Mouse (Mus musculus) MEL (cell line): ENCODE measurements around the gene Olfr586. TPM values are rescaled to one million over a fixed set of nuclear protein-coding genes. Genes with fewer than 3 reads are reported as not detected.

ENCODE experiments used
- DNase-seq: peaks from one replicate; pipeline ENCODE4 v3.0.0; 2011; ENCODE audit warnings: low read depth, low spot score
- H3K27ac ChIP-seq: 2 replicates; pipeline ENCODE4 v1.5.1; 2012; ENCODE audit warnings: low read depth, mild to moderate bottlenecking, control low read depth, low read length, moderate library complexity; ENCODE audit not compliant: control insufficient read depth
- H3K27me3 ChIP-seq, 2 experiments: fragments of 150-350 bp in 1 of 2; sonication (generic) in 1 of 2; 2 replicates each; pipeline ENCODE4 v1.6.1; 2012; ENCODE audit warnings: low read length in 2 of 2, mild to moderate bottlenecking in 2 of 2, improper control_type of control experiment in 1 of 2, moderate library complexity in 1 of 2; ENCODE audit not compliant: insufficient read depth in 2 of 2, control insufficient read depth in 1 of 2
- H3K36me3 ChIP-seq, 2 experiments: 2 replicates each; pipeline ENCODE4 v1.6.1; 2012 to 2014; ENCODE audit warnings: low read length in 2 of 2, improper control_type of control experiment in 1 of 2, inconsistent platforms in 1 of 2, mild to moderate bottlenecking in 1 of 2; ENCODE audit not compliant: insufficient read depth in 2 of 2, control insufficient read depth in 1 of 2
- H3K4me1 ChIP-seq, 2 experiments: fragments of 150-350 bp in 1 of 2; sonication (generic) in 1 of 2; 2 replicates each; pipeline ENCODE4 v1.6.1; 2012; ENCODE audit warnings: low read length in 2 of 2, improper control_type of control experiment in 1 of 2, mild to moderate bottlenecking in 1 of 2; ENCODE audit not compliant: insufficient read depth in 2 of 2, control insufficient read depth in 1 of 2
- H3K4me3 ChIP-seq, 2 experiments: fragments of 150-350 bp in 1 of 2; sonication (generic) in 1 of 2; 2 replicates each; pipeline ENCODE4 v1.5.1; 2012; ENCODE audit warnings: low read depth in 2 of 2, low read length in 2 of 2, mild to moderate bottlenecking in 2 of 2, moderate library complexity in 2 of 2, control low read depth in 1 of 2, improper control_type of control experiment in 1 of 2; ENCODE audit not compliant: control insufficient read depth in 1 of 2, insufficient read depth in 1 of 2
- H3K79me2 ChIP-seq: 2 replicates; pipeline ENCODE4 v1.6.1; 2012; ENCODE audit warnings: mild to moderate bottlenecking, low read length, moderate library complexity; ENCODE audit not compliant: control insufficient read depth, poor library complexity, insufficient read depth
- H3K9ac ChIP-seq: 2 replicates; pipeline ENCODE4 v1.6.1; 2012; ENCODE audit warnings: low read depth, mild to moderate bottlenecking, control low read depth, low read length, moderate library complexity; ENCODE audit not compliant: control insufficient read depth, poor library complexity, severe bottlenecking
- H3K9me3 ChIP-seq: fragments of 150-350 bp; sonication (generic); replicated peaks from 2 replicates; pipeline ENCODE4 v1.6.1; 2012; ENCODE audit warnings: mild to moderate bottlenecking, low read length, improper control_type of control experiment, moderate library complexity; ENCODE audit not compliant: insufficient read depth
- BHLHE40 ChIP-seq: IDR thresholded peaks from 2 replicates; pipeline ENCODE4 v1.6.1; 2012; ENCODE audit warnings: low read depth, mild to moderate bottlenecking, inconsistent platforms, low read length, improper control_type of control experiment, borderline replicate concordance
- CHD1 ChIP-seq: IDR thresholded peaks from 2 replicates; pipeline ENCODE4 v1.6.1; 2012; ENCODE audit warnings: low read depth, mild to moderate bottlenecking, inconsistent platforms, low read length, improper control_type of control experiment
- CTCF ChIP-seq, 3 experiments: IDR thresholded peaks in 2 of 3; conservative IDR thresholded peaks in 1 of 3; 2 replicates each; pipeline ENCODE4 v1.5.1; 2011 to 2012; ENCODE audit warnings: low read length in 3 of 3, low read depth in 2 of 3, mild to moderate bottlenecking in 2 of 3, improper control_type of control experiment in 1 of 3, inconsistent platforms in 1 of 3, mixed read lengths in 1 of 3, moderate library complexity in 1 of 3; ENCODE audit not compliant: control insufficient read depth in 1 of 3, insufficient read depth in 1 of 3, poor library complexity in 1 of 3, severe bottlenecking in 1 of 3
- ELF1 ChIP-seq: IDR thresholded peaks from 2 replicates; pipeline ENCODE4 v1.6.1; 2014; ENCODE audit warnings: low read depth, mild to moderate bottlenecking, inconsistent platforms, low read length, improper control_type of control experiment, moderate library complexity
- HCFC1 ChIP-seq: IDR thresholded peaks from 2 replicates; pipeline ENCODE4 v1.6.1; 2012; ENCODE audit warnings: low read depth, mild to moderate bottlenecking, inconsistent platforms, low read length, improper control_type of control experiment, moderate library complexity
- KAT2A ChIP-seq: conservative IDR thresholded peaks from 2 replicates; pipeline ENCODE4 v1.6.1; 2012; ENCODE audit warnings: low read depth, low read length, improper control_type of control experiment, inconsistent platforms
- MAFK ChIP-seq: IDR thresholded peaks from 2 replicates; pipeline ENCODE4 v1.6.1; 2011; ENCODE audit warnings: low read depth, mild to moderate bottlenecking, low read length, improper control_type of control experiment, borderline replicate concordance
- MAX ChIP-seq: IDR thresholded peaks from 2 replicates; pipeline ENCODE4 v1.6.1; 2011; ENCODE audit warnings: low read length, improper control_type of control experiment
- MAZ ChIP-seq: IDR thresholded peaks from 2 replicates; pipeline ENCODE4 v1.6.1; 2012; ENCODE audit warnings: low read depth, mild to moderate bottlenecking, inconsistent platforms, low read length, improper control_type of control experiment
- MYC ChIP-seq: IDR thresholded peaks from 2 replicates; pipeline ENCODE4 v1.6.1; 2011; ENCODE audit warnings: low read depth, mild to moderate bottlenecking, low read length, improper control_type of control experiment, moderate library complexity
- NELFE ChIP-seq: IDR thresholded peaks from 2 replicates; pipeline ENCODE4 v1.6.1; 2011; ENCODE audit warnings: low read depth, low read length, improper control_type of control experiment
- NRF1 ChIP-seq: IDR thresholded peaks from 2 replicates; pipeline ENCODE4 v1.6.1; 2014; ENCODE audit warnings: low read depth, mild to moderate bottlenecking, inconsistent platforms, low read length, improper control_type of control experiment, moderate library complexity; ENCODE audit not compliant: poor library complexity, insufficient read depth, severe bottlenecking
- POLR2AphosphoS2 ChIP-seq: IDR thresholded peaks from 2 replicates; pipeline ENCODE4 v1.6.1; 2011; ENCODE audit warnings: low read length, improper control_type of control experiment
- POLR2AphosphoS5 ChIP-seq: IDR thresholded peaks from 2 replicates; pipeline ENCODE4 v1.6.1; 2012; ENCODE audit warnings: low read depth, borderline replicate concordance, mild to moderate bottlenecking, inconsistent platforms, low read length, moderate library complexity, mixed read lengths
- RCOR1 ChIP-seq: IDR thresholded peaks from 2 replicates; pipeline ENCODE4 v1.6.1; 2012; ENCODE audit warnings: low read depth, mild to moderate bottlenecking, inconsistent platforms, low read length, improper control_type of control experiment
- TBP ChIP-seq: IDR thresholded peaks from 2 replicates; pipeline ENCODE4 v1.8.0; 2011; ENCODE audit warnings: low read depth, low read length, improper control_type of control experiment
- UBTF ChIP-seq: IDR thresholded peaks from 2 replicates; pipeline ENCODE4 v1.6.1; 2012; ENCODE audit warnings: low read depth, mild to moderate bottlenecking, inconsistent platforms, low read length, improper control_type of control experiment, moderate library complexity, borderline replicate concordance; ENCODE audit not compliant: insufficient read depth
- USF1 ChIP-seq: IDR thresholded peaks from 2 replicates; pipeline ENCODE4 v1.6.1; 2014; ENCODE audit warnings: low read depth, mild to moderate bottlenecking, inconsistent platforms, low read length, improper control_type of control experiment, moderate library complexity
- ZC3H11A ChIP-seq: IDR thresholded peaks from 2 replicates; pipeline ENCODE4 v1.6.1; 2012; ENCODE audit warnings: low read depth, mild to moderate bottlenecking, inconsistent platforms, low read length, improper control_type of control experiment
- polyA plus RNA-seq, 2 experiments: library from polyadenylated mRNA; stranded (reverse) in 1 of 2; unstranded in 1 of 2; fragments of >175 nt in 1 of 2; fragments of >200 nt in 1 of 2; gene quantifications; 2 replicates each; pipeline versions ENCODE4 v1.2.1 to v1.2.4; 2012; ENCODE audit warnings: low replicate concordance in 2 of 2, low read depth in 1 of 2; ENCODE audit not compliant: insufficient read length in 2 of 2, insufficient read depth in 1 of 2, missing spikeins in 1 of 2
- total RNA-seq: library from RNA; depleted of rRNA; stranded (reverse); fragments of 300-350 nt; gene quantifications from 2 replicates; pipeline ENCODE4 v1.2.3, GENCODE M21; 2012

Gene Olfr586
- total and polyA plus RNA-seq, 3 experiments, result not detected

DNA sequence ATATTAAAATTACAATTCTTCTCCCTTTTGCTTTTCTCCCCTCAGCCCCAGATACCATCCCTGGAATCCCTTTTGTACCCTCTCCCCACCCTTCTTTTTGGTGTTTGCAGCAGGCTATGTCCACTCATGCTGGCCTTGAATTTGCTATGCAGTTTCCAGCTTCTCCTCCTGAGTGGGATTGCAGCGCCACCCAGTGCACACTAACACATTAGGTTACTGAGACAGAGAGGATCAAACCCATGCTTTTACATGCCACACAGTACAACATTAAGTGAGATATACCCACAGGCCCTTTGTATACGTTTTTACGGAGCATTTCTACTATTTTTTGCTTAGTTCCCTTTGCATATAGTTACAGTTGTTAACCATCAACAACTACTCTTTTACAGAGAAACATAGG is 6.0 kb downstream of the Olfr586 start:
- no peaks in the 10 kb centered on the region for H3K9me3 ChIP-seq
- H3K4me1 ChIP-seq, result no peaks in the 10 kb centered on the region
- no peak for DNase-seq
- no peaks in the 10 kb centered on the region for H3K79me2 ChIP-seq
- TF ChIP-seq CTCF (IDR thresholded peaks at IDR 0.05 in 2 of 3, conservative IDR thresholded peaks at IDR 0.05 in 1 of 3; ENCODE audit: control insufficient read depth in 1 of 3, insufficient read depth in 1 of 3, low read depth in 2 of 3, low read length in 3 of 3, poor library complexity in 1 of 3, severe bottlenecking in 1 of 3), result 0 out of 6 replicates have a peak, but pooled peaks of 2 of the 3 experiments have one; percentile 1 to 6
- TF ChIP-seq RCOR1, result no peak
- no peaks in the 10 kb centered on the region for H3K36me3 ChIP-seq
- no peaks in the 10 kb centered on the region for H3K27me3 ChIP-seq
- no peak overlapping the region for H3K4me3 ChIP-seq
- H3K27ac ChIP-seq, result no peak overlapping the region
- H3K9ac ChIP-seq, result no peak overlapping the region

DNA sequence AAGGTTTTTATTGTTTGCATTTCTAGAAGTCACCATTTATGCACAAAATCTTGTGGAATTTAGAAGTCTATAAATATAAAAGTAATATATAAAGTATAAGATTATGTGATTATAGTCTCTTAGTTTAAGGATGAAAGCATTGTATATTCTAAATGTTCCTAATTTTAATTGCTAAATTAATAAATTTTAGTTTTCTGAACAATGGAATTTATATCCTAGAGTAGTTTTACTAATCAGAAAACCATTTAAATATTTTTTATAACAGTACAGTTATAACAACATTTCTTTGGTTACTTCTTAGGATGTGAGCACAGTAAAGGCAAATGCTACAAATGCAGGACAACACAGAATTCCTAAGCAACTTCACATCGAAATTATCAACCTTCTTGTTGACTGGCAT is 28.0 kb downstream of the Olfr586 start, which contains the start of gene Olfr585:
TSS of gene Olfr585 (plus strand) at position 301 of the 400 bp plus-strand sequence.
- Histone ChIP-seq H3K36me3 (no peaks in the 10 kb centered on the region), H3K27me3 (no peaks in the 10 kb centered on the region), H3K9me3 (no peaks in the 10 kb centered on the region), H3K4me1 (no peaks in the 10 kb centered on the region), H3K4me3 (no peak within 1 kb of the TSS), H3K79me2 (no peaks in the 10 kb centered on the region), H3K27ac (no peak within 1 kb of the TSS), H3K9ac (no peak within 1 kb of the TSS)
- DNase-seq, result no peak
- TF ChIP-seq MAFK (no peak), ELF1 (no peak), HCFC1 (no peak), BHLHE40 (no peak), MAX (no peak), NELFE (no peak), USF1 (no peak), POLR2AphosphoS5 (no peak), UBTF (no peak), KAT2A (no peak), NRF1 (no peak), CHD1 (no peak), ZC3H11A (no peak), POLR2AphosphoS2 (no peak), MAZ (no peak), MYC (no peak), TBP (no peak)
